Mouse (Mus musculus) C2C12 (cell line): ENCODE data around the gene Flnb.

Experiments used
- CEBPB ChIP-seq: IDR thresholded peaks from one replicate; pipeline ENCODE4 v1.6.1; 2011; ENCODE audit warnings: low read depth, mild to moderate bottlenecking, control low read depth, moderate library complexity
- CTCF ChIP-seq: IDR thresholded peaks from one replicate; pipeline ENCODE4 v1.5.1; 2011; ENCODE audit not compliant: control insufficient read depth, insufficient read depth, insufficient read length
- MAX ChIP-seq: IDR thresholded peaks from one replicate; pipeline ENCODE4 v1.6.1; 2011; ENCODE audit warnings: mild to moderate bottlenecking, control low read depth
- MYOG ChIP-seq: IDR thresholded peaks from one replicate; pipeline ENCODE4 v1.6.1; 2011; ENCODE audit not compliant: control insufficient read depth, insufficient read length; ENCODE audit errors: extremely low read depth
- USF1 ChIP-seq: IDR thresholded peaks from one replicate; pipeline ENCODE4 v1.6.1; 2011; ENCODE audit warnings: low read depth, mild to moderate bottlenecking, control low read depth, moderate library complexity

GRCm38 (mm10) chr14:7884841-7885240, 67.1 kb downstream of the Flnb start:
- TF ChIP-seq CTCF (no peak), USF1 (no peak), MAX (no peak), MYOG (no peak), CEBPB (no peak)
